Mouse (Mus musculus) thymus, adult 2 months (tissue): ENCODE measurements around the gene Tst.

Experiments used
- CTCF ChIP-seq: fragments of 200-500 bp; IDR thresholded peaks from 2 replicates; pipeline ENCODE4 v1.5.1; 2012; ENCODE audit warnings: mild to moderate bottlenecking, control low read depth, low read length, moderate library complexity, borderline replicate concordance; ENCODE audit not compliant: control insufficient read depth, poor library complexity, insufficient read depth; ENCODE audit errors: extremely low read depth
- POLR2A ChIP-seq: fragments of 200-500 bp; IDR thresholded peaks from 2 replicates; pipeline ENCODE4 v1.6.1; 2012; ENCODE audit warnings: mild to moderate bottlenecking, low read length, control low read depth, moderate library complexity; ENCODE audit not compliant: control insufficient read depth, poor library complexity, insufficient read depth; ENCODE audit errors: extremely low read depth

GRCm38 (mm10) chr15:78449694-78450418 lies 44.1 kb upstream of the Tst start:
- TF ChIP-seq CTCF (no peak), POLR2A (no peak)
